Mouse (Mus musculus): ENCODE data around the gene Dock9.

DNA sequence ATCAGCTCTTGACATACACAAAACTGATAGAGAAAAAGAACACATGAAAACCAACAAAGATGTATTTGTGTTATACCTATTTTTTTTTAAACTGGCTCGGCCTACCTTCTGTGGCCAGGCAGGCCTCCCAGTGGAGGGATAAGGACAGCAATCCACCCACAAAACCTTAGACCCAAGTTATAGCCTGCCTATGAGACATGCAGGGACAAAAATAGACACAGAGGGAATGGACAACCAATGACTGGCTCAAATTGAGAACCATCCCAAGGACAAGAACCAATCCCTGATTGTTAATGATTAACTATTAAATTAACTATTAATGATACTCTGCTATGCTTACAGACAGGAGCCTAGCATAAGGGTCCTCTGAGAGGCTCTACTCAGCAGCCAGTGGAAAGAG, 133.7 kb downstream of the Dock9 start:
- TF ChIP-seq CTCF (IDR thresholded peaks at IDR 0.05): no peak
- TF ChIP-seq POLR2A (IDR thresholded peaks at IDR 0.05; ENCODE audit: insufficient read depth, low read depth, low read length): no peak
- TF ChIP-seq EP300 (IDR thresholded peaks at IDR 0.05; ENCODE audit: insufficient read depth, low read depth, low read length): no peak
